Mouse (Mus musculus): ENCODE results near the gene 5730455P16Rik.

- TF ChIP-seq CTCF (IDR thresholded peaks at IDR 0.05; ENCODE audit: extremely low read depth, insufficient read depth, low read length) (no peak), POLR2A (IDR thresholded peaks at IDR 0.05; ENCODE audit: extremely low read depth, insufficient read depth, low read length) (no peak)
These were observed 41.9 kb upstream of the 5730455P16Rik start for GRCm38 (mm10) chr11:80419743-80420142.
